Mouse (Mus musculus): Measurements from ENCODE around the gene Fosl1. TPM values are rescaled to one million over a fixed set of nuclear protein-coding genes. Genes with fewer than 3 reads are reported as not detected.

Fosl1 gene
- polyA plus RNA-seq, 1 experiment from 2014 or later, result 0.54 TPM

DNA sequence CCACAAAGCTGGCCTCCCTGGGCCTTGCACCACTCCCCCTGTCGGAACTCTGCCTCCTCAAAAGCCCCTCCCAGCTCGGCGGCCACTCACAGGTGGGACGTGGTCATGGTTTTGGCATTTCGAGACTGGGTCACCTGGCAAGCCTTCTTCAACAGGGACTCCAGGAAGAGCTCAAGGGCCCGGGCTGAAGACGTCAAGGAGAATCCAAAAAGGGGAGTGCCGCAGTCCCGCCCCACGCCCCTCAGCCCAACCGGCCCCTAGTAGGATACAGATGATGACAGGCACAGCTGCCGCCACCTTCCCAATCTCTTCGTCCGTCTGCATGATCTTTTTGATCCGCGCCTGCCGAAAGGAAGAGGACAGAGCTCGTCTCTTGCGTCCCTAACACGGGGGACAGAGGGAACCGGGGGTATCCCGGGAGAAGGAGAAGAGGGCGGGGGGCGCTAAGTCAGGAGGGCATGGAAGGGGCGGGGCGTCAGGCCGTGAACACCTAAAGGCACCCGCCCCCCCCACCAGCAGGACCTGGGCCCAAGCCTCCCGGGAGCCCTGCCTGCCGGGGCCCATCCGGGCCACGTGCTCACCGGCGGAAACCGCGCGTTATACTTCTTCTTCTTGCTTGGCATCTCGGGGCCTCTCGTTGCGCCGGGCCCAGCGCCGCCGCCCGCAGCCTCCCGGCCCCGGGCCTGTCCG is 23.1 kb upstream of the Fosl1 start:
- peaks cover 41% of the 10 kb centered on the region for H3K36me3 ChIP-seq (ENCODE audit: insufficient read depth, low read length)
- H3K4me1 ChIP-seq (ENCODE audit: insufficient read depth, low read length), result peaks cover 29% of the 10 kb centered on the region
- ATAC-seq (ENCODE audit: low FRiP score, low TSS enrichment), result peak; percentile 62
- no peaks in the 10 kb centered on the region for H3K9me3 ChIP-seq (ENCODE audit: low read length)
- under 1% methylated on average over 39 of the region's 48 CpGs for WGBS
- H3K4me2 ChIP-seq (replicated peaks; ENCODE audit: low read depth, low read length), result peak overlapping the region; percentile 88
- H3K4me3 ChIP-seq (ENCODE audit: low read length), result peak overlapping the region; percentile 62
- H3K9ac ChIP-seq (replicated peaks; ENCODE audit: low read length), result peak overlapping the region; percentile 87
- no peaks in the 10 kb centered on the region for H3K27me3 ChIP-seq (ENCODE audit: insufficient read depth, low read length)
- H3K27ac ChIP-seq (ENCODE audit: low read length), result peak overlapping the region; percentile 93

DNA sequence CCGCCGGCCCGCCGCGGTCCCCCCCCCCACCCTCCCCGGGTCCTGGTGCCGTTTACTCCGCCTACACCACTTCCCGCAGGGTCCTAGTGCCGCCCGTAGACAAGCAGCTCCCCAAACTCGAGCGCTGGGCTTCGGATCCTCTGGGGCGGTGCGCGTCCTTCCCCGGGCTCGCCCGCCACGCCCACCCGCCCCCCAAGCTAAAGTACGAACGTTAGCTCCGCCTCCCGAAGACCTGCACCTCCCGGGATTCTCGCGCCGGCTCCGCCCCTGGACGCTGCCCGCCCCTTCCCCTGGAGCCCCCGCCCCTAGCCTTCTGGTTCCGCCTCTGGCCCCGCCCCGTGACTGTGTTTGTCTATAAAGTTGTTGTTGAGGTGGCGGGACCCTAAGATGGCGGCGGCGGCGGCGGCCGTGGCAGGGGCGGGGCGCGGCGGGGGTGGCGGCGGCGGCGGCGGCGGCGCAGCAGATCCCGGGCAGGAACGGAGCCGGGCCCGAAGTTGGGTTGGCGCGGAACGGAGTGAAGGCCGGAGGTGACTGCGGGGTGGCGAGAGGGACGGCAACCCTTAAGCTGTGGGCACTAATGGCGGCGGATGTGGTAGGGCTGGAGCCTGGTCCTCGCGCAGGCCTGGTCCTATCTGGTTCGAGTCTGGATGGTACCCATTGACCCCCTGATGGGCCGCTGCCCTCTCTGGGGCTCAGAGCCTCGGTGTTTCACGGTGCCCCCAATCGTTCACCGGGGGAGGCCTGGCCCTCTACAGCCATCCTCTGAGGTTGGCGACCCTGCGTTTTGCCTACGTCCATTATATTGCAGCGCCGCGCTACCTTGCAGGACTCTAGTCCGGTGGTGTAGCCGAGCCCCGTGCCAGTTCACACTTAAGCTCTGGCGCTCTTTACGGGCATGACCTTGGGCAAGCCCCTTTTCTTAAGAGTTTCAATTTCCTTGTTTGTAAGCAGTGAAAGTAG is 22.3 kb upstream of the Fosl1 start, which contains the start of the genes Drap1 and AI837181:
Drap1 (minus strand) TSS at position 198 of the 960 bp plus-strand sequence.
AI837181 (plus strand) TSS at position 363 of the 960 bp plus-strand sequence.
- H3K4me1 ChIP-seq (ENCODE audit: insufficient read depth, low read length), result peaks cover 29% of the 10 kb centered on the region
- peak within 1 kb of the TSS; percentile 62 for H3K4me3 ChIP-seq (ENCODE audit: low read length)
- H3K9ac ChIP-seq (replicated peaks; ENCODE audit: low read length), result peak within 1 kb of the TSS; percentile 87
- peak within 1 kb of the TSS; percentile 93 for H3K27ac ChIP-seq (ENCODE audit: low read length)
- no peaks in the 10 kb centered on the region for H3K27me3 ChIP-seq (ENCODE audit: insufficient read depth, low read length)
- peak; percentile 95 for ATAC-seq (ENCODE audit: low FRiP score, low TSS enrichment)
- H3K9me3 ChIP-seq (ENCODE audit: low read length), result no peaks in the 10 kb centered on the region
- peaks cover 36% of the 10 kb centered on the region for H3K36me3 ChIP-seq (ENCODE audit: insufficient read depth, low read length)
- WGBS, result under 1% methylated on average over 67 of the region's 87 CpGs
- peak within 1 kb of the TSS; percentile 88 for H3K4me2 ChIP-seq (replicated peaks; ENCODE audit: low read depth, low read length)

DNA sequence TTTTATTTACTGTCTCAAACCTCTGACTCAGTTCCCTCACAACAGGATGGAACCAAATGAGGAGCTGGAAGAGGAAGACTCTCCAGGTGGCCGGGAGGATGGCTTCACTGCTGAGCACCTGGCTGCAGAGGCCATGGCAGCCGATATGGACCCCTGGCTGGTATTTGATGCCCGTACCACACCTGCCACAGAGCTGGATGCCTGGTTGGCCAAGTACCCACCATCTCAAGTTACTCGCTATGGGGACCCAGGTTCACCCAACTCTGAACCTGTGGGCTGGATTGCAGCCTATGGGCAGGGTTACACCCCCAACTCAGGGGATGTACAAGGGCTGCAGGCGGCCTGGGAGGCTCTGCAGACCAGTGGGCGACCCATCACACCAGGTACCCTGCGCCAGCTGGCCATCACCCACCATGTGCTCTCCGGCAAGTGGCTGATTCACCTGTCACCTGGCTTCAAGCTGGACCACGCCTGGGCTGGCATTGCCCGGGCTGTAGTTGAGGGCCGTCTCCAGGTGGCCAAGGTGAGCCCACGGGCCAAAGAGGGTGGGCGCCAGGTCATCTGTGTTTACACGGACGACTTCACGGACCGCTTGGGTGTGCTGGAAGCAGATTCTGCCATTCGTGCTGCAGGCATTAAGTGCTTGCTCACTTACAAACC is 21.3 kb upstream of the Fosl1 start:
- Histone ChIP-seq H3K27ac (ENCODE audit: low read length) (peak overlapping the region; percentile 57; the same call in 1 of the 2 replicates), H3K9me3 (ENCODE audit: low read length) (no peaks in the 10 kb centered on the region), H3K9ac (replicated peaks; ENCODE audit: low read length) (peak overlapping the region; percentile 83), H3K36me3 (ENCODE audit: insufficient read depth, low read length) (peaks cover 26% of the 10 kb centered on the region), H3K4me3 (ENCODE audit: low read length) (peak overlapping the region; percentile 62), H3K4me1 (ENCODE audit: insufficient read depth, low read length) (peaks cover 29% of the 10 kb centered on the region), H3K27me3 (ENCODE audit: insufficient read depth, low read length) (no peaks in the 10 kb centered on the region), H3K4me2 (replicated peaks; ENCODE audit: low read depth, low read length) (peak overlapping the region; percentile 88)
- no peak for ATAC-seq (ENCODE audit: low FRiP score, low TSS enrichment)
- WGBS, result 81% methylated on average over 18 of the region's 18 CpGs

DNA sequence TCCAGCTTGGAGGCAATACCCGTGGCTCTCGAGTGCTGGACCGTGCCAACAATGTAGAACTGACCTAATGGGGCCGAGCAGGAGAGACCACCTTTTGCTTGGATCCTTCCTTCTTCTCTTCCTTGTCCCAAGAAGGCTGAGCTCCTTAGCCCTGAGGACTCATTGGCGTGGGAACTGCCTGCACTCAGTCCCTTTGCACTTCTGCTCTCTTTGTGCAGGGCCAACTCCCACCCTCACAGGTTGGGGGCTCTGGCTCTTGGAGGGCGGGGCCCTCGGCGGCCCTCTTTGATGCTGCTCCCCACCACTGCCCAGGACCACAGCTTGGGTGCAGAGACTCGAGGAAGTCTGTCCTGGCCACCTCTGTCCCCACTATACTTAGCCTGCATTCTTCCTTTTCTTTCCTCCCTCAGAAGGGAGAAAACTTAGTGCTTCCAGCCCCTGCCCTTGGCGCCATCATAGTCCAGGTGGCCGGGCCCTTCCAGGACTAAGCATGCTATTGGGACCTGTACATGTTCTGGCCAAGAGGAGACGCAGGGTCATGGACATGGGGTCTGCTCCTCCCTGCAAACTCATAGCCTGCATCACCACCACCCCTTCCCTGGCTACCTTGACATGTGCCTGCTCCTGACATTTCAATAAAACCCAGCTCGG is 20.6 kb upstream of the Fosl1 start:
- Histone ChIP-seq H3K36me3 (ENCODE audit: insufficient read depth, low read length) (peaks cover 20% of the 10 kb centered on the region), H3K4me1 (ENCODE audit: insufficient read depth, low read length) (peaks cover 29% of the 10 kb centered on the region), H3K4me2 (replicated peaks; ENCODE audit: low read depth, low read length) (no peak overlapping the region), H3K9me3 (ENCODE audit: low read length) (no peaks in the 10 kb centered on the region), H3K27ac (ENCODE audit: low read length) (no peak overlapping the region), H3K4me3 (ENCODE audit: low read length) (no peak overlapping the region), H3K27me3 (ENCODE audit: insufficient read depth, low read length) (no peaks in the 10 kb centered on the region), H3K9ac (replicated peaks; ENCODE audit: low read length) (peak overlapping the region; percentile 5; the same call in 1 of the 2 replicates)
- WGBS, result 90% methylated on average over 13 of the region's 13 CpGs
- no peak for ATAC-seq (ENCODE audit: low FRiP score, low TSS enrichment)

DNA sequence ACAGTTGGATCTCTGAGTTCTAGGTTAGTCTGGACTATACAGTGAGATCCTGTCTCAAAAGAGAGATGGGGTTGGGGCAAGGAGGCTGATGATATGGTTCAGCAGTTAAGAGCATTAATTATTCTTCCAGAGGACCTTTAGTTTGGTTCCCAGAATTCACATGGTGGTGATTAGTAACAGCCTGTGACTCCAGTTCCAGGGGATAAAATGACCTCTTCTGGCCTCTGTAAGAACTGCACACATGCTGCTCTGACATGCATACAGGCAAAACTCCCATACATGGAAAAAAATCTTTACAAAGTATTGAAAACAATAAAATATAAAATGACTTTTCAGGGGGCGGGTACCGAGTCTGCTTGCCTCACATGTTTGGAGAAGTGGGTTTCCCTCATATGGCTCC is 19.3 kb upstream of the Fosl1 start:
- no peaks in the 10 kb centered on the region for H3K27me3 ChIP-seq (ENCODE audit: insufficient read depth, low read length)
- H3K36me3 ChIP-seq (ENCODE audit: insufficient read depth, low read length), result peaks cover 12% of the 10 kb centered on the region
- ATAC-seq (ENCODE audit: low FRiP score, low TSS enrichment), result no peak
- no peak overlapping the region for H3K4me2 ChIP-seq (replicated peaks; ENCODE audit: low read depth, low read length)
- H3K9me3 ChIP-seq (ENCODE audit: low read length), result no peaks in the 10 kb centered on the region
- WGBS, result 83% methylated on average over 2 of the region's 2 CpGs
- no peak overlapping the region for H3K4me3 ChIP-seq (ENCODE audit: low read length)
- peaks cover 27% of the 10 kb centered on the region for H3K4me1 ChIP-seq (ENCODE audit: insufficient read depth, low read length)
- no peak overlapping the region for H3K9ac ChIP-seq (replicated peaks; ENCODE audit: low read length)
- no peak overlapping the region for H3K27ac ChIP-seq (ENCODE audit: low read length)

DNA sequence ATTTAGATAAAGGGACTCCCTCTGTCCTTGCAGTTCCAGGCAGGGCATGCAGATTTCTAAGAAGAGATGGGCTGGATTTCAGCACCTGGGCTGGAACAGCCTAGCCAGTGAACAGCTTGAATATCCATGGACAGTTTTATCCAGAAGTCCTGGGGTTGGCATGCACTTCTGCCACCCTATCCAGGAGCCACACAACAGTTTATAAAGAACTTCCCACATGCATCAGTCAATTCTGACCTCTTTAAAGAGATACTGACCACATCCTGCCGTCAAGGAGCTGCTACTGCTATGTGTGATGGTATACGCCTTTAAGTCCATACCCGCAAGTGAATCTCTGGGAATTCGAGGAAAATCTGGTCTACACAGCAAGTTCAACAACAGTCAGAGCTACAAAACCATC is 18.1 kb upstream of the Fosl1 start:
- Histone ChIP-seq H3K4me3 (ENCODE audit: low read length) (no peak overlapping the region), H3K36me3 (ENCODE audit: insufficient read depth, low read length) (peaks cover 12% of the 10 kb centered on the region), H3K9ac (replicated peaks; ENCODE audit: low read length) (no peak overlapping the region), H3K4me1 (ENCODE audit: insufficient read depth, low read length) (peaks cover 29% of the 10 kb centered on the region), H3K27ac (ENCODE audit: low read length) (no peak overlapping the region), H3K9me3 (ENCODE audit: low read length) (no peaks in the 10 kb centered on the region), H3K27me3 (ENCODE audit: insufficient read depth, low read length) (no peaks in the 10 kb centered on the region), H3K4me2 (replicated peaks; ENCODE audit: low read depth, low read length) (no peak overlapping the region)
- ATAC-seq (ENCODE audit: low FRiP score, low TSS enrichment), result no peak
- WGBS, result 77% methylated on average over 4 of the region's 4 CpGs

DNA sequence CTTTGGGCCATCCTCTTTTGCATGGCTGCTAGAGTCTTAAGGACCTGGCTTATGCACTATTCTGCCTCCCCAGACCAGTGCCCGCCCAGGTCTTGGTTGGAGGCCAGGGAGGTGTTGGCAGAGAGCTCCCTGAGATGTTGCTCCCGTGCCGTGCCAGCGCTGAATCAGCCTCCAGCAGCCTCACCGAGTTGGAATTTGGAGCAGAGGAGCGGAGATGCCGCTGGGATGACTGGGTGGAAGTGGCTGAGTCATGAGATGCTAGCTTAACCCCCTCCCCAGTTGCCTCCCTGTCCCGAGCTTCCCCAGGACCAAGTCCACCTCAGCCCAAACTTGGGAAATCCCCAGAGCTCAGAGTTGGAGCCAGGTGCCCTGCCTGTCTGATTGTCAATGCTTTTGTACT is 17.5 kb upstream of the Fosl1 start:
- Histone ChIP-seq H3K27me3 (ENCODE audit: insufficient read depth, low read length) (no peaks in the 10 kb centered on the region), H3K4me1 (ENCODE audit: insufficient read depth, low read length) (peaks cover 29% of the 10 kb centered on the region)

DNA sequence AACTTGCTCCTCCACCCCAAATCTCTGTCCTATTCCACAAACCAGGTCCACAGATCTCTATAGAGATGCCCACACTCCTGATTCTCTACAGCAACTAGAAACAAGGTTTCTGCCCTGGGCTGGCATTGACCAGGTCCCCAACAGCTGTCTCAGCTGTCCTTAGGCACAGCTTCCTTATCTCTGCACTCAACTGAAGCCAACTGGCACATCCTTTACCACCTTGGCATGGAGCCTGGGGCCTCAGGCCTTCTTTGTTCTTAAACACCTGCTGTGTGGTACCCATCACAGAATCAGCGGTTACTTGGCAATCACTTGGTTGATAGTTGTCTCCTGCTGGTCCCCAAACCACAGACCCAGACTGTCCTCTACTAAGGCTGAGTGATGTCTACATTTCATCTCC is 16.9 kb upstream of the Fosl1 start:
- peaks cover 12% of the 10 kb centered on the region for H3K36me3 ChIP-seq (ENCODE audit: insufficient read depth, low read length)
- no peak overlapping the region for H3K4me2 ChIP-seq (replicated peaks; ENCODE audit: low read depth, low read length)
- no peak overlapping the region for H3K27ac ChIP-seq (ENCODE audit: low read length)
- 90% methylated on average over 1 of the region's 1 CpGs for WGBS
- ATAC-seq (ENCODE audit: low FRiP score, low TSS enrichment), result no peak
- no peak overlapping the region for H3K4me3 ChIP-seq (ENCODE audit: low read length)
- no peaks in the 10 kb centered on the region for H3K9me3 ChIP-seq (ENCODE audit: low read length)
- H3K4me1 ChIP-seq (ENCODE audit: insufficient read depth, low read length), result peaks cover 29% of the 10 kb centered on the region
- H3K9ac ChIP-seq (replicated peaks; ENCODE audit: low read length), result no peak overlapping the region
- no peaks in the 10 kb centered on the region for H3K27me3 ChIP-seq (ENCODE audit: insufficient read depth, low read length)

More for the DNA sequence above, 17.5 kb upstream of the Fosl1 start:
- Histone ChIP-seq H3K4me2 (replicated peaks; ENCODE audit: low read depth, low read length) (no peak overlapping the region), H3K9me3 (ENCODE audit: low read length) (no peaks in the 10 kb centered on the region), H3K27ac (ENCODE audit: low read length) (no peak overlapping the region), H3K36me3 (ENCODE audit: insufficient read depth, low read length) (peaks cover 12% of the 10 kb centered on the region), H3K4me3 (ENCODE audit: low read length) (no peak overlapping the region), H3K9ac (replicated peaks; ENCODE audit: low read length) (no peak overlapping the region)
- no peak for ATAC-seq (ENCODE audit: low FRiP score, low TSS enrichment)
- 72% methylated on average over 8 of the region's 8 CpGs for WGBS

DNA sequence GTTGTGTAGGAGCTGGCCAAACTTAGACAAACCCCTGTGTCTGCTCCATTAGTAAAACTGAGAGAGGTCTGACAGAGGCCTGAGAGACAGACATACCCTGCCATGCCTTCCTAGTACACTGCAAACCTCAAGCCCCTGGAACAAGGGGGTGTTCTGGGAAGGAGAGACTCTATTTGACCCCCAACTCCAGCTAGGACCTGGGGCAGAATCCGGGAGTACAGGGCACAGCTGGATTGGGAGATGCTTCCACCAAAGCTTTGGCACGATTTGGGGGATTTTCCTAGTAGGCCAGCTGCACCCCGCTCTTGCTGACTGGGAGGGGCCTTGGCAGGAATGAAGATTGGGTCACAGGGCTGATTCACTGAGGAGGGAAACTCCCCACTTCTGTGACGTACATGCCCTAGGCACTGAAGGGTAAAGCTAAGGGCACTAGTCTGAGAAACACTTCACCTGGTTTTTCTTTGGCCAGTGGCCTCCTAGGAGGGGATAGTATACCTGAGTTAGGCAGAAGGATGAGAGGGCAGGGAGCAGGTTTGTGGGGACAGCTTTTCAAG is 15.4 kb upstream of the Fosl1 start:
- Histone ChIP-seq H3K27ac (ENCODE audit: low read length) (no peak overlapping the region), H3K4me2 (replicated peaks; ENCODE audit: low read depth, low read length) (no peak overlapping the region), H3K27me3 (ENCODE audit: insufficient read depth, low read length) (no peaks in the 10 kb centered on the region), H3K9me3 (ENCODE audit: low read length) (no peaks in the 10 kb centered on the region), H3K9ac (replicated peaks; ENCODE audit: low read length) (no peak overlapping the region), H3K4me3 (ENCODE audit: low read length) (no peak overlapping the region), H3K4me1 (ENCODE audit: insufficient read depth, low read length) (peaks cover 16% of the 10 kb centered on the region), H3K36me3 (ENCODE audit: insufficient read depth, low read length) (peaks cover 3% of the 10 kb centered on the region; the same call in 1 of the 2 replicates)
- WGBS, result 67% methylated on average over 4 of the region's 4 CpGs
- no peak for ATAC-seq (ENCODE audit: low FRiP score, low TSS enrichment)
